Mouse (Mus musculus): Measurements from ENCODE around the gene Prune2. TPM values are rescaled to one million over a fixed set of nuclear protein-coding genes. Genes with fewer than 3 reads are reported as not detected.

Prune2 gene
- polyA plus RNA-seq, 1 experiment from 2014 or later = 8.4 TPM

GRCm38 (mm10) chr19:17226096-17226495 lies 270.2 kb downstream of the Prune2 start:
- no peak overlapping the region for H3K27ac ChIP-seq (replicated peaks)
- 87% methylated on average over 8 of the region's 8 CpGs for WGBS
- no peak for ATAC-seq (ENCODE audit: low read depth)

GRCm38 (mm10) chr19:17230013-17230412 lies 274.1 kb downstream of the Prune2 start:
- H3K36me3 ChIP-seq = no peaks in the 10 kb centered on the region

More at GRCm38 (mm10) chr19:17226096-17226495, 270.2 kb downstream of the Prune2 start:
- Histone ChIP-seq H3K4me2 (no peak overlapping the region), H3K36me3 (no peaks in the 10 kb centered on the region), H3K4me3 (no peak overlapping the region), H3K4me1 (replicated peaks) (no peaks in the 10 kb centered on the region), H3K9ac (no peak overlapping the region), H3K9me3 (no peaks in the 10 kb centered on the region), H3K27me3 (no peaks in the 10 kb centered on the region)

GRCm38 (mm10) chr19:17238471-17238870 lies 282.6 kb downstream of the Prune2 start:
- no peak for ATAC-seq (ENCODE audit: low read depth)
- H3K4me1 ChIP-seq (replicated peaks) = no peaks in the 10 kb centered on the region
- no peaks in the 10 kb centered on the region for H3K36me3 ChIP-seq
- WGBS = 91% methylated on average over 3 of the region's 3 CpGs
- no peak overlapping the region for H3K4me3 ChIP-seq
- no peak overlapping the region for H3K4me2 ChIP-seq
- H3K9ac ChIP-seq = no peak overlapping the region
- H3K27ac ChIP-seq (replicated peaks) = no peak overlapping the region
- H3K27me3 ChIP-seq = no peaks in the 10 kb centered on the region
- H3K9me3 ChIP-seq = no peaks in the 10 kb centered on the region

More at GRCm38 (mm10) chr19:17230013-17230412, 274.1 kb downstream of the Prune2 start:
- Histone ChIP-seq H3K9me3 (no peaks in the 10 kb centered on the region), H3K27ac (replicated peaks) (no peak overlapping the region), H3K9ac (no peak overlapping the region), H3K4me2 (no peak overlapping the region), H3K4me1 (replicated peaks) (no peaks in the 10 kb centered on the region), H3K27me3 (no peaks in the 10 kb centered on the region), H3K4me3 (no peak overlapping the region)
- no peak for ATAC-seq (ENCODE audit: low read depth)
- WGBS = 91% methylated on average over 1 of the region's 1 CpGs

- ATAC-seq (ENCODE audit: low read depth) = no peak
- no peaks in the 10 kb centered on the region for H3K4me1 ChIP-seq (replicated peaks)
- no peaks in the 10 kb centered on the region for H3K9me3 ChIP-seq
- no peak overlapping the region for H3K4me3 ChIP-seq
- no peaks in the 10 kb centered on the region for H3K36me3 ChIP-seq
- H3K27ac ChIP-seq (replicated peaks) = no peak overlapping the region
- H3K9ac ChIP-seq = no peak overlapping the region
- WGBS = 89% methylated on average over 7 of the region's 7 CpGs
- H3K4me2 ChIP-seq = no peak overlapping the region
- no peaks in the 10 kb centered on the region for H3K27me3 ChIP-seq
These were observed 284.5 kb downstream of the Prune2 start for GRCm38 (mm10) chr19:17240170-17241077.

GRCm38 (mm10) chr19:17241206-17241605 lies 285.3 kb downstream of the Prune2 start:
- no peaks in the 10 kb centered on the region for H3K9me3 ChIP-seq
- WGBS = 97% methylated on average over 1 of the region's 1 CpGs
- H3K27me3 ChIP-seq = no peaks in the 10 kb centered on the region
- H3K36me3 ChIP-seq = no peaks in the 10 kb centered on the region
- no peak overlapping the region for H3K27ac ChIP-seq (replicated peaks)
- H3K4me2 ChIP-seq = no peak overlapping the region
- H3K9ac ChIP-seq = no peak overlapping the region
- H3K4me1 ChIP-seq (replicated peaks) = no peaks in the 10 kb centered on the region
- H3K4me3 ChIP-seq = no peak overlapping the region
- ATAC-seq (ENCODE audit: low read depth) = no peak

- Histone ChIP-seq H3K4me1 (replicated peaks) (no peaks in the 10 kb centered on the region), H3K4me2 (no peak overlapping the region), H3K27me3 (no peaks in the 10 kb centered on the region), H3K9me3 (no peaks in the 10 kb centered on the region), H3K27ac (replicated peaks) (no peak overlapping the region), H3K9ac (no peak overlapping the region), H3K36me3 (no peaks in the 10 kb centered on the region), H3K4me3 (no peak overlapping the region)
- 85% methylated on average over 5 of the region's 5 CpGs for WGBS
- ATAC-seq (ENCODE audit: low read depth) = no peak
These were observed 287.0 kb downstream of the Prune2 start for GRCm38 (mm10) chr19:17242962-17243361.

GRCm38 (mm10) chr19:17244544-17244943 lies 288.6 kb downstream of the Prune2 start:
- H3K4me3 ChIP-seq = no peak overlapping the region
- H3K27ac ChIP-seq (replicated peaks) = no peak overlapping the region
- 68% methylated on average over 7 of the region's 7 CpGs for WGBS
- H3K27me3 ChIP-seq = no peaks in the 10 kb centered on the region
- H3K4me2 ChIP-seq = no peak overlapping the region
- H3K9ac ChIP-seq = no peak overlapping the region
- H3K36me3 ChIP-seq = no peaks in the 10 kb centered on the region
- no peak for ATAC-seq (ENCODE audit: low read depth)
- no peaks in the 10 kb centered on the region for H3K4me1 ChIP-seq (replicated peaks)
- no peaks in the 10 kb centered on the region for H3K9me3 ChIP-seq

GRCm38 (mm10) chr19:17247352-17247925 lies 291.5 kb downstream of the Prune2 start:
- H3K27me3 ChIP-seq = no peaks in the 10 kb centered on the region
- H3K4me3 ChIP-seq = no peak overlapping the region
- no peaks in the 10 kb centered on the region for H3K9me3 ChIP-seq
- H3K36me3 ChIP-seq = no peaks in the 10 kb centered on the region
- H3K9ac ChIP-seq = no peak overlapping the region
- no peak overlapping the region for H3K4me2 ChIP-seq
- H3K27ac ChIP-seq (replicated peaks) = no peak overlapping the region
- 92% methylated on average over 8 of the region's 8 CpGs for WGBS
- no peaks in the 10 kb centered on the region for H3K4me1 ChIP-seq (replicated peaks)
- no peak for ATAC-seq (ENCODE audit: low read depth)

- Histone ChIP-seq H3K4me1 (replicated peaks) (no peaks in the 10 kb centered on the region), H3K4me2 (no peak overlapping the region), H3K9ac (no peak overlapping the region), H3K27ac (replicated peaks) (no peak overlapping the region), H3K4me3 (no peak overlapping the region), H3K27me3 (no peaks in the 10 kb centered on the region), H3K36me3 (no peaks in the 10 kb centered on the region), H3K9me3 (no peaks in the 10 kb centered on the region)
- no peak for ATAC-seq (ENCODE audit: low read depth)
- 64% methylated on average over 9 of the region's 9 CpGs for WGBS
These were observed 293.8 kb downstream of the Prune2 start for GRCm38 (mm10) chr19:17249691-17250090.

- Histone ChIP-seq H3K4me2 (no peak overlapping the region), H3K4me1 (replicated peaks) (no peaks in the 10 kb centered on the region), H3K27ac (replicated peaks) (no peak overlapping the region), H3K9me3 (no peaks in the 10 kb centered on the region), H3K4me3 (no peak overlapping the region), H3K36me3 (no peaks in the 10 kb centered on the region), H3K9ac (no peak overlapping the region), H3K27me3 (no peaks in the 10 kb centered on the region)
- no peak for ATAC-seq (ENCODE audit: low read depth)
- 85% methylated on average over 7 of the region's 7 CpGs for WGBS
These were observed 294.9 kb downstream of the Prune2 start for GRCm38 (mm10) chr19:17250801-17251200.

- 94% methylated on average over 8 of the region's 8 CpGs for WGBS
These were observed 295.5 kb downstream of the Prune2 start for GRCm38 (mm10) chr19:17251453-17251852.

GRCm38 (mm10) chr19:17252845-17253244 lies 296.9 kb downstream of the Prune2 start:
- H3K27ac ChIP-seq (replicated peaks) = no peak overlapping the region
- no peak overlapping the region for H3K4me3 ChIP-seq
- no peaks in the 10 kb centered on the region for H3K9me3 ChIP-seq
- 0 out of 2 replicates have a peak, but pooled peaks cover 3% of the 10 kb centered on the region for H3K4me1 ChIP-seq (replicated peaks)
- no peaks in the 10 kb centered on the region for H3K27me3 ChIP-seq
- no peaks in the 10 kb centered on the region for H3K36me3 ChIP-seq
- WGBS = 77% methylated on average over 3 of the region's 3 CpGs
- ATAC-seq (ENCODE audit: low read depth) = no peak
- H3K9ac ChIP-seq = no peak overlapping the region
- no peak overlapping the region for H3K4me2 ChIP-seq

More at GRCm38 (mm10) chr19:17251453-17251852, 295.5 kb downstream of the Prune2 start:
- Histone ChIP-seq H3K9me3 (no peaks in the 10 kb centered on the region), H3K4me3 (no peak overlapping the region), H3K27ac (replicated peaks) (no peak overlapping the region), H3K9ac (no peak overlapping the region), H3K4me2 (no peak overlapping the region), H3K4me1 (replicated peaks) (0 out of 2 replicates have a peak, but pooled peaks cover 3% of the 10 kb centered on the region), H3K27me3 (no peaks in the 10 kb centered on the region), H3K36me3 (no peaks in the 10 kb centered on the region)
- no peak for ATAC-seq (ENCODE audit: low read depth)
